Mouse (Mus musculus) embryonic fibroblast, embryonic 13.5 days (primary cell): ENCODE results near the gene Calhm1. TPM values are rescaled to one million over a fixed set of nuclear protein-coding genes. Genes with fewer than 3 reads are reported as not detected.

ENCODE experiments used
- H3K27ac ChIP-seq: 2 replicates; pipeline ENCODE4 v1.5.1; 2012; ENCODE audit warnings: low read length, control low read depth, inconsistent platforms; ENCODE audit not compliant: insufficient read depth
- H3K4me1 ChIP-seq: 2 replicates; pipeline ENCODE4 v1.6.1; 2011; ENCODE audit warnings: low read length; ENCODE audit not compliant: control insufficient read depth, insufficient read depth
- H3K4me3 ChIP-seq: 2 replicates; pipeline ENCODE4 v1.5.1; 2011; ENCODE audit warnings: mild to moderate bottlenecking, control low read depth, low read length; ENCODE audit not compliant: insufficient read depth
- CTCF ChIP-seq: IDR thresholded peaks from 2 replicates; pipeline ENCODE4 v1.5.1; 2011; ENCODE audit warnings: mild to moderate bottlenecking, control low read depth, low read length, moderate library complexity, borderline replicate concordance; ENCODE audit not compliant: insufficient read depth
- POLR2A ChIP-seq: IDR thresholded peaks from 2 replicates; pipeline ENCODE4 v1.6.1; 2011; ENCODE audit warnings: low read depth, mild to moderate bottlenecking, control low read depth, low read length, moderate library complexity
- polyA plus RNA-seq: library from polyadenylated mRNA; stranded (reverse); fragments of >200 nt; gene quantifications from 2 replicates; pipeline ENCODE4 v1.2.4, GENCODE M21; 2011; ENCODE audit warnings: low read depth; ENCODE audit not compliant: missing spikeins, insufficient read length

The Calhm1 gene
- polyA plus RNA-seq, 1 experiment = not detected

DNA sequence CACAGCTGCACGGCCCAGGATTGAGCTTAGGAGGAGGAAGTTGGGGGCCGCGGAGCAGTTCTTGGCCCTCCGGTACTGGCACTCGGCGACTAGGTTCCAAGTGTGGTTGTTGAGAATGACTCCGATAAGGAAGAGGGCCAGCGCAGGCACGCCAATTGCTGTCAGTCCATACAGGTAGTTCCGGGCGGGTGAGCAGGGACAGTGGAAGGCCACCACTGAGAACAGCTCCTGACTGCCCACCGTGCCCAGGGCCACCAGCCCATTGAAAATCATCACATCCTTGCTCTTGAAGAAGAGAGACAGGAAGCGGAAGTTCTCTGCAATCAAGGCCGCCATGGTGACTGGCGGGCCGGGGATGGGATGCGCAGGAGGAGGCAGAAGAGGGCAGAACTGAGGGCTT is 8.5 kb downstream of the Calhm1 start:
- no peaks in the 10 kb centered on the region; the same call in 1 of the 2 replicates for H3K4me1 ChIP-seq
- no peak overlapping the region for H3K27ac ChIP-seq
- TF ChIP-seq POLR2A (no peak), CTCF (no peak)
- no peak overlapping the region for H3K4me3 ChIP-seq

DNA sequence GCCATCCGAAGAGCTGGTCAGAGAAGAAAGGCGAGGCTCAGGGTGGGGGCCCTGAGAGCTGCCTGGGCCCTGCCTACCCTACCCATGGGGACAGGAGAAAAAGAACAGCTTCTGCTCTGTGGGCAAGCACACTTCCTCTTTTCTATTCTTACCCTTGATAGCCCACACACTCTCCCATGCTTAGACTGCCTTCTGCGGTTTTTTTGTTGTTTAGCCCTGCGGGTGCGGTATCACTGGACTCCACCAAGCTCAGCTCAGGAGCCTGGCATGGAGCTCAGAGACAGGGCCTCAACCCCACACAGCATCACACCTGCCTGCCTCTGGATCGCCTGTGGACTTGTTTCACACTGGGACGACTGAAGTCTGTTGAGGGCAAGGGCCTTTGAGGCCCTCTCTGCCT is 10.9 kb downstream of the Calhm1 start:
- H3K27ac ChIP-seq = no peak overlapping the region
- H3K4me3 ChIP-seq = no peak overlapping the region
- no peaks in the 10 kb centered on the region; the same call in 1 of the 2 replicates for H3K4me1 ChIP-seq
- TF ChIP-seq CTCF (no peak), POLR2A (no peak)

DNA sequence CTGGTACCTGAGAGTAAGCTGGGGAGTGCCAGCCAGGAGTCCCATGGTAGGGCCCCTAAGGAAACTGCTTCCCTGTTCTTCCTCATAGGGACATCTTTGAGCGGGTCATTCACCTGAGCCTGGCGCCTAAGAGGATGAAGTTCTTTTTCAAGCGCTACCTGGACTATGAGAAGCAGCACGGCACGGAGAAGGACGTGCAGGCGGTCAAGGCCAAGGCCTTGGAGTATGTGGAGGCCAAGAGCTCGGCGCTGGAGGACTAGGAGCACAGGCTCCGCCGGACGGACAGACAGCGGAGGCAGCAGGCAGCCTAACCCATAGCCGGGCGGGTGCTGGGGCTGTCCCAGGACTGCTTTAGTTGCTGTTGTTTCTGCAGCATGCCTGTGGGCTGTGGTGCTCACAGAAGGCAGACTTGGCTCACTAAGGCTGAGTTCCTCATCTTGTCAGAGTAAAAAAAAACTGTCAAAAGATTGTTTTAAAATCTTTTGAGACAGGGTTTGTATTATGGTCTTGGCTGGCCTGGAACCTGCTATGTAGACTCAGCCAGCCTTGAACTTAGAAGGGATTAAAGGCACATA is 13.4 kb downstream of the Calhm1 start:
- no peak overlapping the region for H3K4me3 ChIP-seq
- no peak overlapping the region for H3K27ac ChIP-seq
- H3K4me1 ChIP-seq = no peaks in the 10 kb centered on the region
- TF ChIP-seq CTCF (no peak), POLR2A (no peak)

DNA sequence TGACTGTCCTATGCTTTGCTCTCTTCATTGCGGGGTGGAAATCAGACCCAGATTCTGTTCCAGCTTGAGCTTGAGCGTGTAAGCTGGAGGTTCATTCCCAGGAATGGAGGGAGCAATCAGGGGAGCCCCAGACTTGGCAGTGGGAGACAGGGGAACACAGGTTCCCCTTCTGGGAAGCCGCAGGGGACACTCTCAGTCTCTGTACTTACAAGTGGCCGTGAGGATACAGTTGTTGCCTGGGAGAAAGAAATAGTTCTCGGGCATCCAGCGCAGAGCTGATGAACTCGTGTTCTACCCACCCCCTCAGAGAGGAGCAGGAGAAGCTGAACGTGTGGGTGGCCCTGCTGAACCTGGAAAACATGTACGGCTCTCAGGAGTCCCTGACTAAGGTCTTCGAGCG is 15.2 kb downstream of the Calhm1 start:
- TF ChIP-seq POLR2A = no peak
- TF ChIP-seq CTCF = no peak
- Histone ChIP-seq H3K4me3 (no peak overlapping the region), H3K4me1 (no peaks in the 10 kb centered on the region), H3K27ac (no peak overlapping the region)

DNA sequence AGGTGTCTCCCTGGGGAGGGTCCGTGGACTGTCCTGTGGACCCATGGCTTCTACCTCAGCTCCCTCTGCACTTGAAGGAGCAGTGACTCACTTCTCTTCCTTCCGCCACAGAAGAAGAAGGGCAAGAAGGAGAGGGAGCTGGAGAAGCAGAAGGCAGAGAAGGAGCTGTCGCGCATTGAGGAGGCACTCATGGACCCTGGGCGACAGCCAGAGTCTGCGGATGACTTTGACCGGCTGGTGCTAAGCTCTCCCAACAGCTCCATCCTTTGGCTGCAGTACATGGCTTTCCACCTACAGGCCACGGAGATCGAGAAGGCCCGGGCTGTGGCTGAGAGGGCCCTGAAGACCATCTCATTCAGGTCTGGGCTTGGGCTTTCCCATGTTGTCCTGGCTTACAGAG is 15.9 kb downstream of the Calhm1 start:
- TF ChIP-seq POLR2A (no peak), CTCF (no peak)
- Histone ChIP-seq H3K27ac (no peak overlapping the region), H3K4me3 (no peak overlapping the region), H3K4me1 (no peaks in the 10 kb centered on the region)

DNA sequence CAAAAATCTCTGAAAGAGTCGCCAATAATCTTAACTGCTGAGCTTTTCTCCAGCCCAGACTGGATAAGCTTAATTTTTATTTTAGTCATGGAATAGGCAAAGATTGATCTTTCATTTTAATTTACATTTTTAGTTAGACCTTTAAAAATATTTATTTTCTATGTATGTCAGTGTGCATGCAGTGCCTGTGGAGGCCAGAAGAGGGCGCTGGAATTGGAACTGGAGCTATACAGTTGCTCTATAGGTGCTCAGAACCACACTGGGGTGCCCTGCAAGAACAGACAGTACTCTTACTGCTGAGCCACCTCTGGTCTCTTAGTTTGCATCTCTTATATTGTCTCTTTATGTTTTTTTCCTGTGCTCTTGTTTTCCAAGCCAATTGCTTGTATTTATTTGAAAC is 21.3 kb downstream of the Calhm1 start:
- TF ChIP-seq POLR2A (no peak), CTCF (peak; percentile 36; the same call in 1 of the 2 replicates)
- H3K27ac ChIP-seq = no peak overlapping the region
- no peak overlapping the region for H3K4me3 ChIP-seq
- H3K4me1 ChIP-seq = no peaks in the 10 kb centered on the region

DNA sequence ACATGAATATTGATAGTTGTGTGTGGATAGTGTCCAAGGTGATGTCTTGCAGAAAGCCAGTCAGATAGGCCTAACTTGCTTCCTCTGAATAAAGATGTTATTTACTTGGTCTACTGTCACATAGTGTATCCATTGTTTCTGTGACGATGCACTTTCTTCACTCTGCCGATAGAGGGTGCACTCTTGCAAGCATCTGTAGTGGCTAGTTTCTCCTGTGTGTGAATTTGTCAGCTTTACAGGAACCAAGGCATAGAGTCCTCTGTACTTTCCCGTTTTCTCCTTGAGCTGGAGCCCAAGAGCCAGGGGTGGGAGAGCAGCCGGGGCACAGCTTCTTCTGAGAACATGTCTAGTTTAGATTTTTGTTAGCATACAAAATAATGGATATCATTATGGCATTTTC is 23.0 kb downstream of the Calhm1 start:
- TF ChIP-seq CTCF = no peak
- no peak for TF ChIP-seq POLR2A
- no peak overlapping the region for H3K27ac ChIP-seq
- H3K4me3 ChIP-seq = no peak overlapping the region
- H3K4me1 ChIP-seq = no peaks in the 10 kb centered on the region; the same call in 1 of the 2 replicates

DNA sequence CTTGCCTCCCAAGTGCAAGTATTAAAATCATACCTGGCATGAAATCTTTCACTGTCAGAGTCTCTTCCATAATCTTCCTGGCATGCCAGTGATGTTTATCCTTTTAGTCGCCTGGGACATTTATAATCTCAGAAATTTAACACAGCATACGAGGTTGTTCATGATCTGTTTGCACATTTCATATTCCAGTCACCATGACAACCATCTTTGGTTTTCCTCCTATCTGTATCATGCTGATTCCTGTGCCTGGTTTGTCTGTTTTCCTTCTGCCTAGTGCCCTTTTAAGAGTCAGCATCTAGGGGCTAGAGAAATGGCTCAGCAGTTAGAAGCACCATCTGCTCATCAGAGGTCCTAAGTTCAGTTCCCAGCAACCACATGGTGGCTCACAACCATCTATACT is 25.4 kb downstream of the Calhm1 start:
- TF ChIP-seq POLR2A (no peak), CTCF (no peak)
- Histone ChIP-seq H3K4me1 (no peaks in the 10 kb centered on the region; the same call in 1 of the 2 replicates), H3K4me3 (no peak overlapping the region), H3K27ac (no peak overlapping the region)

DNA sequence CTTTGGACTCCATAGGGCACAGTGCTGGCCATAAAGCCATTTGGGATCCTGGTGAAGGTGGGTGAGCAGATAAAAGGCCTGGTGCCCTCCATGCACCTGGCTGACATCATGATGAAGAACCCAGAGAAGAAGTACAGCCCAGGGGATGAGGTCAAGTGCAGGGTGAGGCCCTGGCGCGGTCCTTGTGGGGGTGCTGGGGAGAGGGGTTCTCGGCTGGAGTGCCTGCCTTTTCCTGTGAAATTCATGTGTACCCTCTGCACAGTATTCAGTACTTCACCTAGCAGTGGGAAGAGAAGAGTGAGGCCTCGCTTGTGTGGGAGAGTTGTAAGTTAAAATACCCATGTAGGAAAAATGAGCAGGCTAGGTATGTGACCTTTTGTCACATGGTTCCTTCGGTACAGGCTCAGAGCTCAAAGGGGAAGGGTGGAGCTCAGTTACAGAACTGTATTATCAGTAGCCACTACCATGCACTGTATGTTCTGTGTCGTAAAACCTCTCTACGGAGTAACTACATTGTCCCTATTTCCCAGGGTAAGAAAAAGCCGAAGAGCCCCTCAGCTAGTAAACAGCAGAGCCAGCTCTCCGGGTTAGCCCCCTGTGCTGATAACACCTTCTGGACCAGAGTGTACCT is 39.3 kb downstream of the Calhm1 start:
- Histone ChIP-seq H3K4me3 (no peak overlapping the region), H3K27ac (no peak overlapping the region)
- TF ChIP-seq POLR2A (no peak), CTCF (no peak)

DNA sequence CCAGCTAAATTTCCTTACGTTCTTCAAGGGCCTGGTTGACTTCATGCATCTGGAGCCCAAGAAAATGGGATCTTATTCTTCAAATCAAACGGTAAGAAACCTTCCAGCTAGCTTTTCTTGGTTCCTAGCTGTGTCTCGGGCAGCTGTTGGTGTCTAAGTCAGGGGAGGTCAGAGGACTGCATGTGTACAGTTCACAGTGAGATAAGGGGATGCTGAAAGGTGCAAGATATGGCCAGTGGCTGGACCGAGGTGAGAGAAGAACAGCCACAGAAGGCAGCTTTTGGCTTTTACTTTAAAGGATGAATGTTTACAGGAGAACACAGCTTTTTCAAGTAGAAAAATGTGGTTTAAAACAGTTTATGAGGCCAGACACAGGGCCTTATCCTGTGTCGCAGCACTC is 43.0 kb downstream of the Calhm1 start:
- no peaks in the 10 kb centered on the region for H3K4me1 ChIP-seq
- no peak for TF ChIP-seq CTCF
- no peak for TF ChIP-seq POLR2A

More for the DNA sequence above, 39.3 kb downstream of the Calhm1 start:
- H3K4me1 ChIP-seq = no peaks in the 10 kb centered on the region

More for the DNA sequence above, 43.0 kb downstream of the Calhm1 start:
- no peak overlapping the region for H3K27ac ChIP-seq
- H3K4me3 ChIP-seq = no peak overlapping the region

Other genes with a start within 250 kb of the Calhm1 start
- not detected in 2 replicates for gene Ina, start 129.6 kb downstream of the Calhm1 start, polyA plus RNA-seq
- gene Nt5c2, start 129.1 kb downstream of the Calhm1 start, polyA plus RNA-seq = 39.7 and 50.5 TPM in 2 replicates
- 13.3 and 18.4 TPM in 2 replicates for gene Pcgf6, start 93.3 kb downstream of the Calhm1 start, polyA plus RNA-seq
- 3.9 and 5.9 TPM in 2 replicates for gene Taf5, start 76.5 kb downstream of the Calhm1 start, polyA plus RNA-seq
- gene Usmg5, start 53.6 kb downstream of the Calhm1 start, polyA plus RNA-seq = 712 and 728 TPM in 2 replicates
- 22.2 and 22.6 TPM in 2 replicates for gene Pdcd11, start 53.5 kb downstream of the Calhm1 start, polyA plus RNA-seq
- 13.7 and 15.2 TPM in 2 replicates for gene Calhm2, start 6.0 kb downstream of the Calhm1 start, polyA plus RNA-seq
- not detected in 2 replicates for gene Calhm3, start 13.5 kb upstream of the Calhm1 start, polyA plus RNA-seq
- 2.6 and 3.5 TPM in 2 replicates for gene Neurl1a, start 34.6 kb upstream of the Calhm1 start, polyA plus RNA-seq